Mouse (Mus musculus) liver, postnatal 0 days (tissue): ENCODE results near the gene Gigyf2. TPM values are rescaled to one million over a fixed set of nuclear protein-coding genes. Genes with fewer than 3 reads are reported as not detected.

Source experiments
- ATAC-seq: fragments of 200-750 bp; cut with Nextera tagmentation; 2 replicates; pipeline ENCODE4 v1.8.0; 2017; ENCODE audit warnings: mild to moderate bottlenecking, moderate library complexity
- DNase-seq: peaks from one replicate; pipeline ENCODE4 v3.0.0-alpha.2; 2016
- H3K27ac ChIP-seq: fragments of 300-500 bp; sonication (generic); 2 replicates; pipeline ENCODE4 v1.5.1; 2014; ENCODE audit warnings: antibody characterized with exemption, moderate library complexity, mild to moderate bottlenecking, low read depth
- H3K27me3 ChIP-seq: fragments of 300-500 bp; sonication (generic); 2 replicates; pipeline ENCODE4 v1.6.1; 2014; ENCODE audit warnings: low read length, control low read depth, mixed read lengths; ENCODE audit not compliant: insufficient read depth
- H3K36me3 ChIP-seq: fragments of 300-500 bp; sonication (generic); replicated peaks from 2 replicates; pipeline ENCODE4 v1.6.1; 2014; ENCODE audit warnings: mild to moderate bottlenecking, control low read depth, low read length, moderate library complexity, mixed read lengths; ENCODE audit not compliant: insufficient read depth
- H3K4me1 ChIP-seq: fragments of 300-500 bp; sonication (generic); 2 replicates; pipeline ENCODE4 v1.6.1; 2014; ENCODE audit warnings: antibody characterized with exemption, mild to moderate bottlenecking, control low read depth; ENCODE audit not compliant: insufficient read depth
- H3K4me2 ChIP-seq: fragments of 300-500 bp; sonication (generic); 2 replicates; pipeline ENCODE4 v1.6.1; 2014; ENCODE audit warnings: low read depth, mild to moderate bottlenecking, low read length, moderate library complexity, mixed read lengths
- H3K4me3 ChIP-seq: fragments of 300-500 bp; sonication (generic); 2 replicates; pipeline ENCODE4 v1.5.1; 2014; ENCODE audit warnings: low read depth, low read length
- H3K9ac ChIP-seq: fragments of 300-500 bp; sonication (generic); replicated peaks from 2 replicates; pipeline ENCODE4 v1.6.1; 2014; ENCODE audit warnings: mild to moderate bottlenecking, moderate library complexity
- H3K9me3 ChIP-seq: fragments of 300-500 bp; sonication (generic); 2 replicates; pipeline ENCODE4 v1.6.1; 2016; ENCODE audit warnings: mild to moderate bottlenecking, control low read depth, low read length, mixed read lengths
- CTCF ChIP-seq: sonication (generic); IDR thresholded peaks from 2 replicates; pipeline ENCODE4 v1.5.1; 2016; ENCODE audit warnings: antibody characterized with exemption, low read depth
- EP300 ChIP-seq: IDR thresholded peaks from 2 replicates; pipeline ENCODE4 v1.6.1; 2016; ENCODE audit warnings: antibody characterized with exemption, low read depth, mild to moderate bottlenecking
- WGBS: fragments of 180-500 bp; shearing (Covaris S2); extraction: QIAGEN DNeasy Blood & Tissue Kit; methylation state at CpG from one replicate; pipeline ENCODE4 v1.1.7; 2014; ENCODE audit not compliant: insufficient replicate concordance; 5-methylcytosine and 5-hydroxymethylcytosine counted together
- polyA plus RNA-seq: library from polyadenylated mRNA; unstranded; fragments of >200 nt; fragmentation: Nextera tagmentation; extraction: Ambion mirVana; gene quantifications from 2 replicates; pipeline ENCODE4 v1.2.1, GENCODE M21; 2015

Gigyf2 gene
- 12.1 and 13.3 TPM in 2 replicates for polyA plus RNA-seq

DNA sequence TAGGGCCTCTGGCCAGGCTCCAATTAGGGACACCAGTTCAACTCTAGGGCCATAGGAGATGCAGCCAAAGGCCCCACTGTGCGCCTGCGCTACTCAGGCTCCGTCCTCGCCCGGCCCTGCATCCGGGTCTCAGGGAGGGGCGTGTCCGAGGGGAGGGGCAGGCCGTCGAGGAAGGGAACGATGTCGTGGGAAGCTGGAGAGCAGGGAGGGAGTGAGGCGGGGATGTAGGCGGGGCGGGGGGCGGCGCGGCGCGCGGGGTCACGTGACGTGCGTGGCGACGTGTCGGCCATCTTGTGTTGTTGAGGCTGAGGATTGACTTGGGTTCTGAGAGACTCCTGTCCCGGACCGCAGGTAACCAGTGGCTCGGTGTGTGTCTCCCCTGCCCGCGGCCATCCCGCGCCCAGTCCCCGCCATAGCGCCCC lies at the start of gene Gigyf2:
Gene Gigyf2, plus strand, starts transcription at position 257 of the 422 bp plus-strand sequence.
- H3K36me3 ChIP-seq: no peaks in the 10 kb centered on the region; the same call in 1 of the 2 replicates
- peak within 1 kb of the TSS; percentile 95 for H3K4me3 ChIP-seq
- H3K9me3 ChIP-seq: no peaks in the 10 kb centered on the region
- ATAC-seq (peak; percentile 99), DNase-seq (peak; percentile 99)
- peak within 1 kb of the TSS; percentile 97 for H3K9ac ChIP-seq
- peak within 1 kb of the TSS; percentile 91 for H3K4me2 ChIP-seq
- TF ChIP-seq EP300 (no peak), CTCF (no peak)
- 0 out of 2 replicates have a peak, but pooled peaks cover 2% of the 10 kb centered on the region for H3K4me1 ChIP-seq
- WGBS: 0% methylated on average over 22 of the region's 36 CpGs
- H3K27ac ChIP-seq: peak within 1 kb of the TSS; percentile 95
- no peaks in the 10 kb centered on the region for H3K27me3 ChIP-seq

DNA sequence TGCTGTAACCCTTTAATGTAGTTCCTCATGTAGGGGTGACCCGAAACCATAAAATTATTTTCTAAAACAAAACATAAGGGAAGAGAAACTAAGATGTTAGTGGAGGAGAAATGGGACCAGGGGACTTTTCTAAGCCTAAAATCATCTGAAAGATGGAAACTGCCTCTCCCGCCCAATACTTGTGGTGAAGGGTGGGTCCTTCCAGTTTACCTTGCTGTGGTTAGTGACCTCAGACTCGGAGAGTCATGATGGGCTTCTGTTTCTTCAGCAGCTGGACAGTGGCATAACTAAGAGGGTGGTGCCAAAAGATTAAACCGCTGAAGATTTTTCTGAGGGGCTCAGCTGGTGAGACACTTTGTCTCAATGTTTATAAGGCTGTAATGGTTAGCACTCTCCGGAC lies 46.5 kb upstream of the Gigyf2 start:
- no peak for TF ChIP-seq CTCF
- no peak for TF ChIP-seq EP300
- H3K4me3 ChIP-seq: no peak overlapping the region
- H3K27me3 ChIP-seq: no peaks in the 10 kb centered on the region
- H3K9ac ChIP-seq: no peak overlapping the region
- H3K36me3 ChIP-seq: no peaks in the 10 kb centered on the region
- no peak overlapping the region for H3K27ac ChIP-seq
- H3K4me1 ChIP-seq: no peaks in the 10 kb centered on the region
- no peak for DNase-seq
- 67% methylated on average over 5 of the region's 5 CpGs for WGBS
- no peak overlapping the region for H3K4me2 ChIP-seq
- ATAC-seq: no peak
- H3K9me3 ChIP-seq: no peaks in the 10 kb centered on the region

- H3K9me3 ChIP-seq: no peaks in the 10 kb centered on the region
- no peak overlapping the region for H3K9ac ChIP-seq
- no peak for TF ChIP-seq CTCF
- TF ChIP-seq EP300: no peak
- no peaks in the 10 kb centered on the region for H3K36me3 ChIP-seq
- no peak for ATAC-seq
- DNase-seq: no peak
- WGBS: 25% methylated on average over 20 of the region's 20 CpGs
- H3K4me1 ChIP-seq: no peaks in the 10 kb centered on the region
- H3K4me3 ChIP-seq: 0 out of 2 replicates have a peak overlapping the region, but pooled peaks have one; percentile 8
- no peak overlapping the region for H3K27ac ChIP-seq
- no peaks in the 10 kb centered on the region for H3K27me3 ChIP-seq
- H3K4me2 ChIP-seq: peak overlapping the region; percentile 54
Measured at GRCm38 (mm10) chr1:87281599-87282412, 45.0 kb upstream of the Gigyf2 start.

DNA sequence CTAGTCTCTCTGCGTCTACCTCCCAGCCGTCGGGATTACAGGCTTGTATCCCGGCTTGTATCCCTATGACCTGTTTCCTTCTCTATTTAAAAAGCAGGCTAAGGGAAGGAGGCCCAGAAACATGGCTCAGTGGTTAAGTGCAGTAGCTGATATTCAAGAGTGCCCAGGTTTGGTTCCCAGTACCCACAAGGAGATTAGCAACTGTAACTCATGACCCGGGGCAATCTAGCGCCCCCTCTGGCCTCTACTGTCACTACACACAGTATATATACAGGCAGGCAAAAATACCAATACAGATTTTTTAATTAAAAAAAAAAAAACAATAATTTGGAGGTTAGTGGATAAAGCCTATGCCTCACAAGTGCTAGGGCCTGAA lies 44.4 kb upstream of the Gigyf2 start:
- Histone ChIP-seq H3K27me3 (no peaks in the 10 kb centered on the region), H3K4me1 (no peaks in the 10 kb centered on the region), H3K36me3 (no peaks in the 10 kb centered on the region), H3K9me3 (no peaks in the 10 kb centered on the region), H3K9ac (no peak overlapping the region), H3K27ac (no peak overlapping the region), H3K4me3 (no peak overlapping the region), H3K4me2 (peak overlapping the region; percentile 54; the same call in 1 of the 2 replicates)
- no peak for DNase-seq
- TF ChIP-seq EP300 (no peak), CTCF (peak; percentile 14; the same call in 1 of the 2 replicates)
- no peak for ATAC-seq
- WGBS: 53% methylated on average over 6 of the region's 6 CpGs

DNA sequence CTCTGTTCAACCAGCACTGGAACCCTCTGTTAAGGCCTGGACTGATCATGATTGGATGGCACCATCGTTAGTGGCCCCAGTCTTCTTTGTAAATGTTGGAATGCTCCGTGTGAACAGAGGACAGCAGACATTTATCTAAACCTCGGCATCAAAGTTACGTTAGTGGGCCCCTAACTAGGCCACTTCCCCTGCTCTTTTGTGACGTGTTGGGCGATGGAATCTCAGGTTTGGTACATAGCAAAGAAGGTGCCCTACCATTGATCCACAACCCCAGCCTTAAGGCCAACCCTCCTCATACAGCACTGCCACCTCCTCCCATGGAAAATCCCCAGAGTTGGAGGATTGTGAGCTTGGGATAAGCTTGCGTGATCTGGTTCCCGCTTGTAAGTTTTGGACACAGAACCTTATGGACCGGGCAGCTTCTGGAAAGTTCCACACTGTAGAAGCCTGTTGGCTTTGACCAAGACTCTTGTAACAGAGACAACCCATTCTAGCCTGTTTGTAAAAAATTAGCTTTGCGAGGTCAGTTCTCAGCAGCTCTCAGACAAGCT lies 43.3 kb upstream of the Gigyf2 start:
- H3K9me3 ChIP-seq: no peaks in the 10 kb centered on the region
- no peak overlapping the region for H3K4me3 ChIP-seq
- no peaks in the 10 kb centered on the region for H3K36me3 ChIP-seq
- no peak for DNase-seq
- H3K9ac ChIP-seq: no peak overlapping the region
- ATAC-seq: no peak
- WGBS: 79% methylated on average over 10 of the region's 10 CpGs
- no peaks in the 10 kb centered on the region for H3K27me3 ChIP-seq
- TF ChIP-seq EP300 (no peak), CTCF (no peak)
- H3K4me2 ChIP-seq: no peak overlapping the region
- H3K27ac ChIP-seq: no peak overlapping the region
- H3K4me1 ChIP-seq: no peaks in the 10 kb centered on the region

GRCm38 (mm10) chr1:87287105-87287504 lies 39.7 kb upstream of the Gigyf2 start:
- Histone ChIP-seq H3K27me3 (no peaks in the 10 kb centered on the region), H3K9ac (no peak overlapping the region), H3K36me3 (no peaks in the 10 kb centered on the region), H3K4me1 (no peaks in the 10 kb centered on the region), H3K9me3 (no peaks in the 10 kb centered on the region), H3K4me3 (no peak overlapping the region), H3K4me2 (no peak overlapping the region), H3K27ac (no peak overlapping the region)
- TF ChIP-seq EP300: no peak
- no peak for TF ChIP-seq CTCF
- DNase-seq (no peak), ATAC-seq (no peak)
- WGBS: 81% methylated on average over 2 of the region's 2 CpGs
